8 mouse cellular contexts compared by ENCODE assay signal in the genomic region with DNA sequence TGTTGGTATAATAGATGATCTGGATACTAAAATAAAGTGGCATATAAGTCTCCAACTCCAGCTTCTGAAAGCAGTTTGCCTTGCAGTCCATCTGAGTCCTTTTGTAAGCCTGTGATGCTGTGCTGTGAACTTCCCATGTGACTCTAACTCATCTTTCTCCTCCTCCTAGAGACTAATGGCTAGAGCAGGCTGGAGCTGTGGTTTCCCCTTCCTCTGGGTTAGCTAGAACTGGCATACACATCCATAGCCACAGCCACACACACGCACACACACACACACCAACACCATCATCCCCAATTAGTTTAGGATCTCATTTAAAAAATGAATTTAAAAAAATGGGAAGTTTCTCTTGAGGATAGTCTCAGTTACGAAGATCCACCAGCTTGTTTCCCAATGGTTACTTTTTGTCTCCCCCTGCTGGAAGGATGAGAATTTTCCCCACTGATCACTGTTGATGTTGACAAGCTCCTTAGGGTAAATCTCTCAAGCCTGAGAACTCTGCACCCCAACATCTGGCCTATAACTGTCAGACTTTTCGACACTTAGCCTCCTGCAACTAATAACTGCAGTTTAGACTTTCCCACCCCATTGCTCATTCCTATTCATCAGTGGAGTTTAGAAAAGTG.
DNase-seq lines count a peak whose midpoint lies in the region; TF ChIP-seq lines count a peak whose summit lies in the region.

No protein-coding gene starts in this region.

- H3K9ac ChIP-seq in ES-E14 (ENCODE audit: insufficient read depth, low read depth, low read length, poor library complexity, severe bottlenecking), result no peak overlapping the region

- no peak overlapping the region for H3K27ac ChIP-seq in ES-E14 (ENCODE audit: insufficient read depth, low read depth, low read length, poor library complexity, severe bottlenecking)
- no peak overlapping the region for H3K27ac ChIP-seq in limb, embryonic 10.5 days

- DNase-seq in kidney, adult 9 months, result peak; percentile 40
- no peak for DNase-seq in kidney, adult 18-20 months
- DNase-seq in ES-E14 (ENCODE audit: low read depth, low spot score), result peak; percentile 26
- peak; percentile 67 for DNase-seq in embryo, embryonic 10 days (ENCODE audit: low spot score)
- DNase-seq in heart, postnatal 4 days, result peak; percentile 48
- DNase-seq in limb, embryonic 10.5 days (ENCODE audit: low spot score), result peak; percentile 40
- peak; percentile 27 to 28 for DNase-seq in right cerebral cortex, postnatal 10 days (ENCODE audit: low spot score in 2 of 2)
- no peak for DNase-seq in cerebellum, postnatal 36 days

- H3K4me1 ChIP-seq in ES-E14 (ENCODE audit: control insufficient read depth in 2 of 2, insufficient read depth in 2 of 2, low read length in 2 of 2, poor library complexity in 1 of 2), result no peaks in the 10 kb centered on the region
- H3K4me1 ChIP-seq in limb, embryonic 10.5 days, result no peaks in the 10 kb centered on the region

- H3K4me3 ChIP-seq in ES-E14 (ENCODE audit: insufficient read depth in 1 of 2, low read depth in 1 of 2, low read length in 2 of 2, poor library complexity in 1 of 2, severe bottlenecking in 1 of 2), result no peak overlapping the region
- H3K4me3 ChIP-seq in limb, embryonic 10.5 days, result no peak overlapping the region

- in situ Hi-C loops in ES-E14 (cut with MboI; ENCODE audit: low sequenced_read_pairs in 2 of 2, unreplicated experiment in 2 of 2), result no loop called here

- H3K27me3 ChIP-seq in limb, embryonic 10.5 days (ENCODE audit: low read depth, poor library complexity, severe bottlenecking), result no peaks in the 10 kb centered on the region

- 39% methylated on average over 3 of the region's 3 CpGs for WGBS in limb, embryonic 10.5 days

- H3K9me3 ChIP-seq in ES-E14 (ENCODE audit: control insufficient read depth, insufficient read depth, low read depth, low read length), result no peaks in the 10 kb centered on the region
- H3K9me3 ChIP-seq in limb, embryonic 10.5 days (replicated peaks), result no peaks in the 10 kb centered on the region

- H3K36me3 ChIP-seq in ES-E14 (ENCODE audit: control insufficient read depth, insufficient read depth, low read length, poor library complexity, severe bottlenecking), result no peaks in the 10 kb centered on the region
- no peaks in the 10 kb centered on the region for H3K36me3 ChIP-seq in limb, embryonic 10.5 days

TF ChIP-seq in ES-E14, 5 proteins besides CTCF, POLR2A, EP300 and RAD21:
- TF ChIP-seq ZC3H11A (IDR thresholded peaks at IDR 0.05; ENCODE audit: borderline replicate concordance, low read depth, low read length) (peak; percentile 63), ZNF384 (IDR thresholded peaks at IDR 0.05; ENCODE audit: low read depth, low read length) (no peak), CHD2 (IDR thresholded peaks at IDR 0.05; ENCODE audit: low read depth, low read length) (no peak), MAFK (IDR thresholded peaks at IDR 0.05; ENCODE audit: insufficient read depth, low read depth, low read length) (no peak)

Comparison
In these comparisons a context has a peak if more than half of its experiments do, and no peak if none do; other contexts are left out.
1. DNase-seq: peak in kidney, adult 9 months (single experiment), ES-E14 (single experiment), embryo, embryonic 10 days (single experiment), heart, postnatal 4 days (single experiment), limb, embryonic 10.5 days (single experiment) and right cerebral cortex, postnatal 10 days (2 of 2); none in kidney, adult 18-20 months (single experiment) and cerebellum, postnatal 36 days (0 of 2).